Mouse (Mus musculus): ENCODE results near the gene Skp1a. TPM values are rescaled to one million over a fixed set of nuclear protein-coding genes. Genes with fewer than 3 reads are reported as not detected.

Gene Skp1a
- polyA plus RNA-seq (2017; shearing (Covaris generic)) = 383 TPM

DNA sequence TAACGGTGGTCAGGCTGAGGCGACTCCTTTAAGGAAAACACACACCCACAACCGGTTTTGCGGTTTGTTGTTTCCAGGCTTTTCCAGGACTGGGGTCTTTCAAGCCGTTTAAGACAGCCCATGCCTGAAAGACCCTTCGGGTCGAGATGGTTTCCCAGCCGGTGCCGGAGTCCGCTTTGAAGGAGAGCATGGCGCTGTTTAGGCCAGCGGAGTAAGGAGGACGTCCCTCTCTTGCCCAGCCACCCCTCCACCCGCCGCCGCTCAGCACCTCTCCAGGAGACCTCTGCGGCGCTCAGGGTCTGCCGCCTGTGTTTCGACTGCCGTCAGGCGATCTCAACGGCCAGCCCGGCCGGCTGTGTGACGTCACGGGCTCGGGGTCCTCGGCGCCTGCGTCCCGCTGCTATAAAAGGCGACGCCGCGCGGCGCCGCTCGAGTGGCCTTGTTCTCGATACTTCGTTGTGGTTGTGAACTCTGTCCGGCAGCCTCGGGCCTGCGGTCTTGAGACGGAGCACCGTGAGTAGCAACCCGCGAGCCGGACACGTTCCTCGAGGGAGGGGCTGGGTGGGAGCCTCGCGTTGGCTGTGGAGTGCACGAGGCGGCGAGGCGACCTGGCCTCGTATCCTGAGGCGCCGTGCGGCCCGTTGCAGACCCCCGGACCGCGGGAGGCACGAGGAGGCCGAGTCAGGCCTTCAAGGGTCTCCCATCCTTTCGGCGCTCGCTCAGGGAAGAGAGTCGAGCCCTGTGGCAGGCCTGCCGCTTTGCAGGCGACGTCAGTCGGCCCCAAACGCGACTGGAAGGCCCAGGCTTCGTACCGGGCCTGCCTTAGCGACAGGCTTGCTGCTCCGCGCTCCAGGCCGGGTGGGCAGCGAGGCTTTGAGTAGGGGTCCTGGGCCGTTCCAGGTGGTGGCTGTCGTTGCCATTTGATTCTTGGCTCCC lies at the start of gene Skp1a:
TSS of gene Skp1a (plus strand) at position 390 of the 936 bp plus-strand sequence.

DNA sequence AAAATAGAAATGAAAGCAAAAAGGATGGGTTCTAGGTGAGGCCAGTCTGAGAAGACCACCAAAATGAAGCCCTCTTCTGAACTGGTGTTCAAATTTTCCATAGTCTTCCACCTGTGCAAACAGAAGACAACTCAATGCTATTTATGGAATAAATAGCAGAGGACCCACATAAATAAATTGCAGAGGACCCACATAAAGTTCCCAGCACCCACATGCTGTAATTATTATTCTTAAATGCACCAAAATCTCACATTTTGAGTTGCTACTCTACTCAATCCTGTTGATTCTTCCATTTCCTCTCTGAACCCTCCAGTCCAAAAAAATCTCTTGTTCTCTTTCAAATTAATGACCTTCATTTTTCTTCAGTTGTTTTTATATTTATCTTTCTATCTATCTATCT lies 17.9 kb upstream of the Skp1a start, which contains the start of gene Olfr1371:
TSS of gene Olfr1371 (minus strand) at position 101 of the 400 bp plus-strand sequence.

DNA sequence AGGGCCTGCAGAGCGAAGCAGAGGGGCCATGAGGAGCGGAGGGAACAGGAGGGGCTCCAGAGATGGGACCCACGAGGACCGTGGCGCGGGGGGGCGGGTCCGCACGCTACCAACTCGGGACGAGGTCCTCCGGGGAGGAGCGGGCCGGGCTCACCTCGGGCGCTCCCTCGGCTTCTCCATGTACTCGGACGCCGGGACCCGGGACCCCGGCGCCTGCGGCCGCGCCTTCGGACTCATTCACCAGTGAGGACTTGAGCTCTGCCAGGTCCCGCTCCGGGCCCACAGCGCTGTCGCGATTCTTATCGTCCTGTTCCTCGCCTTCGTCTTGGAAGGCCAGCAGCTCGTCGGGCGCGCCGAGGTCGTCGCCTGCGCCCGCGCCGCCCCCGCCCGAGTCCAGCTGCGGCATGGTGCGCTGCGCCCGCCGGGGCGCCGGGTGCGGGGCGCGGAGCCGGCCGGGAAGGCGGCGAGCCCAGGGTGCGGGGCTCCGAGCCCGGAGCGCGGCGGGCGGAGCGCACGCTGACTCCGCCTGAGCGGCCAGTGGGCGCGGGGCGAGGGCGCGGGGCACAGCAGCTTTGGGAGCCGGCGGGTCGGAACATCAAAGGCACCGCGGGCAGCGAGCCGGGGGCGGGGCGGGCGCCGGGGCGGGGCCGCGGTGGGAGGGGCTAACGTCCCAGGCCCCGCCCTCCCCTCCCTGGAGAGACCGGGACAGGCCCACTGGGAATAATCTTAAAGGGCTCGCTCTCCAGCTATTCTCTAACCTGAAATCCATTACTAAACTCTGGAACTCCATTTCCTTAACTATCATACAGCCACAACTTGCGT lies 51.2 kb downstream of the Skp1a start, which contains the start of gene Tcf7:
TSS of gene Tcf7 (minus strand) at position 241 of the 822 bp plus-strand sequence.

Other genes starting within 250 kb of the Skp1a start
- 328 TPM for gene Ube2b, start 231.2 kb upstream of the Skp1a start, polyA plus RNA-seq (2017; shearing (Covaris generic))
- 7.1 TPM for gene Cdkl3, start 227.8 kb upstream of the Skp1a start, polyA plus RNA-seq (2017; shearing (Covaris generic))
- 6.3 TPM for gene Ppp2ca, start 133.3 kb upstream of the Skp1a start, polyA plus RNA-seq (2017; shearing (Covaris generic))
- gene Olfr1373, start 86.5 kb upstream of the Skp1a start, polyA plus RNA-seq (2017; shearing (Covaris generic)) = not detected
- not detected for gene Olfr1371, start 18.0 kb upstream of the Skp1a start, polyA plus RNA-seq (2017; shearing (Covaris generic))
- 302 TPM for gene Tcf7, start 51.0 kb downstream of the Skp1a start, polyA plus RNA-seq (2017; shearing (Covaris generic))
- gene Vdac1, start 128.9 kb downstream of the Skp1a start, polyA plus RNA-seq (2017; shearing (Covaris generic)) = 103 TPM
- gene 9530068E07Rik, start 164.4 kb downstream of the Skp1a start, polyA plus RNA-seq (2017; shearing (Covaris generic)) = 95.9 TPM